Mouse (Mus musculus): ENCODE results near the gene Hira.

- TF ChIP-seq MYOG (IDR thresholded peaks at IDR 0.05; ENCODE audit: control insufficient read depth in 1 of 3, insufficient read depth in 1 of 3, insufficient read length in 2 of 3, low read depth in 2 of 3) = no peak
- TF ChIP-seq E2F4 (IDR thresholded peaks at IDR 0.05; ENCODE audit: insufficient read depth) = no peak
- TF ChIP-seq POLR2A (IDR thresholded peaks at IDR 0.05; ENCODE audit: insufficient read length, low read depth) = no peak
- no peak for TF ChIP-seq SRF (IDR thresholded peaks at IDR 0.05; ENCODE audit: control insufficient read depth, insufficient read length, low read depth)
- no peak for TF ChIP-seq CEBPB (IDR thresholded peaks at IDR 0.05; ENCODE audit: insufficient read depth, poor library complexity, severe bottlenecking)
- no peak for TF ChIP-seq POLR2AphosphoS2 (IDR thresholded peaks at IDR 0.05; ENCODE audit: insufficient read length, low read depth)
- no peak for TF ChIP-seq MAX (IDR thresholded peaks at IDR 0.05; ENCODE audit: low read depth)
- no peak for TF ChIP-seq TCF12 (IDR thresholded peaks at IDR 0.05; ENCODE audit: insufficient read depth, poor library complexity, severe bottlenecking)
- TF ChIP-seq USF1 (IDR thresholded peaks at IDR 0.05; ENCODE audit: low read depth) = no peak
- TF ChIP-seq MYOD1 (IDR thresholded peaks at IDR 0.05; ENCODE audit: control insufficient read depth in 1 of 3, insufficient read length in 2 of 3, low read depth in 2 of 3) = no peak
These were observed 78.2 kb downstream of the Hira start for GRCm38 (mm10) chr16:18955070-18955469.

Measured in myocyte (in vitro differentiated cells).